Mouse (Mus musculus): Measurements from ENCODE around the gene Crim1. TPM values are rescaled to one million over a fixed set of nuclear protein-coding genes. Genes with fewer than 3 reads are reported as not detected.
A peak's percentile ranks its signal among the peaks of the same experiment; 100 is the strongest.
"Not testable (repeated sequence)": the region's sequence is repeated elsewhere in the genome, so short reads cannot be mapped to it uniquely, and the experiment has no call there.

The Crim1 gene
- polyA plus RNA-seq, 1 experiment from 2014 or later: 11.8 TPM

GRCm38 (mm10) chr17:78237954-78238353, 37.9 kb downstream of the Crim1 start:
- Histone ChIP-seq H3K4me2 (replicated peaks) (no peak overlapping the region), H3K4me1 (0 out of 2 replicates have a peak, but pooled peaks cover 1% of the 10 kb centered on the region), H3K4me3 (no peak overlapping the region), H3K27me3 (replicated peaks) (no peaks in the 10 kb centered on the region), H3K9ac (no peak overlapping the region), H3K36me3 (peaks cover 4% of the 10 kb centered on the region; the same call in 1 of the 2 replicates), H3K27ac (no peak overlapping the region), H3K9me3 (no peaks in the 10 kb centered on the region)
- ATAC-seq (ENCODE audit: low FRiP score, low read depth): peak; percentile 65; the same call in 1 of the 2 replicates
- 81% methylated on average over 13 of the region's 13 CpGs for WGBS

DNA sequence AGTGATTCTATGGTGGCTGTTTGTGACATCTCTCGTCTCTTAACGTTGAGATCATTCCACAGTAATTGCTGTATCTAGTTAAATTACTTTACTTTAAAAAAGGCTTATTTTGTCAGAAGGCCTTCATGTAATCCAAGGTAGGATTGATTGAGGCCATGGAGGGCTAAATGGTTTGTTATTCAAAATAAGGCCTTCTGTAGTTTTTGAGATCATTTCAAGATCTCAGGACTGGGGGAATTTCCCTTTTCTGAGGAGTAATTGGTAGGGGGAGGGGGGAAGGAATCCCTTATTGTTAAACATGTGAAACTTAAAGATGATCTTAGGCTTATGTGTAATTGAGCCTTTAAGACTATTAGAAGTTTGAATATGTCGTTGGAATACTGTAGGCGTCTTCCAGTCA, 40.1 kb downstream of the Crim1 start:
- no peaks in the 10 kb centered on the region for H3K27me3 ChIP-seq (replicated peaks)
- H3K4me2 ChIP-seq (replicated peaks): no peak overlapping the region
- WGBS: 92% methylated on average over 4 of the region's 4 CpGs
- H3K4me3 ChIP-seq: no peak overlapping the region
- no peak for ATAC-seq (ENCODE audit: low FRiP score, low read depth)
- H3K9ac ChIP-seq: no peak overlapping the region
- H3K9me3 ChIP-seq: no peaks in the 10 kb centered on the region
- H3K36me3 ChIP-seq: peaks cover 4% of the 10 kb centered on the region; the same call in 1 of the 2 replicates
- 0 out of 2 replicates have a peak, but pooled peaks cover 4% of the 10 kb centered on the region for H3K4me1 ChIP-seq
- no peak overlapping the region for H3K27ac ChIP-seq

GRCm38 (mm10) chr17:78241238-78241637, 41.2 kb downstream of the Crim1 start:
- Histone ChIP-seq H3K27me3 (replicated peaks) (no peaks in the 10 kb centered on the region), H3K9ac (no peak overlapping the region), H3K4me2 (replicated peaks) (no peak overlapping the region), H3K27ac (no peak overlapping the region), H3K4me1 (0 out of 2 replicates have a peak, but pooled peaks cover 4% of the 10 kb centered on the region), H3K9me3 (no peaks in the 10 kb centered on the region), H3K4me3 (no peak overlapping the region), H3K36me3 (peaks cover 4% of the 10 kb centered on the region; the same call in 1 of the 2 replicates)
- ATAC-seq (ENCODE audit: low FRiP score, low read depth): no peak
- WGBS: 65% methylated on average over 7 of the region's 7 CpGs

- Histone ChIP-seq H3K27ac (no peak overlapping the region), H3K36me3 (no peaks in the 10 kb centered on the region), H3K4me1 (peaks cover 8% of the 10 kb centered on the region), H3K9ac (no peak overlapping the region), H3K4me3 (no peak overlapping the region), H3K27me3 (replicated peaks) (no peaks in the 10 kb centered on the region), H3K4me2 (replicated peaks) (no peak overlapping the region), H3K9me3 (no peaks in the 10 kb centered on the region)
- ATAC-seq (ENCODE audit: low FRiP score, low read depth): no peak
- 78% methylated on average over 6 of the region's 6 CpGs for WGBS
These were observed 44.7 kb downstream of the Crim1 start for GRCm38 (mm10) chr17:78244752-78245151.

DNA sequence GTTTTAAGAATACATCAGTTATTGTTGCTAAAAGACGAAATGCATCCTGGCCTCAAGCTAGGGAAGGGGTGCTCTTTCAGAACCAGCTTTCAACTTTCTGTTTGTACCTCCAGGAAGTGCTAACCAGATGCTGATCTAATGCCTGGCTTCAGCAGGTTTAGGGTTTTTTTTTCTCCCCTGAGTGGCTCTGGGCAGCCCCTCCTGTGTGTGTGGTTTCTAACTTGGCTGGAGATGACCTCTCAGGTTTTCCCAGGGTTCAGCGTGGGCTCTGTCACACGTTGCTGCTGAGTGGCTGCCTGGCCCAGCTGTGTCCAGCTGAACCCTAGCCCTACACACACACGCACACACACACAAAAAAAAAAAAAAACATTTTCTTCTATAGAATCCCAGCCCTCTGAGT, 45.4 kb downstream of the Crim1 start:
- Histone ChIP-seq H3K27ac (no peak overlapping the region), H3K27me3 (replicated peaks) (no peaks in the 10 kb centered on the region), H3K4me2 (replicated peaks) (no peak overlapping the region), H3K36me3 (no peaks in the 10 kb centered on the region), H3K4me3 (no peak overlapping the region), H3K9ac (no peak overlapping the region), H3K9me3 (no peaks in the 10 kb centered on the region), H3K4me1 (peaks cover 8% of the 10 kb centered on the region)
- ATAC-seq (ENCODE audit: low FRiP score, low read depth): no peak
- 52% methylated on average over 4 of the region's 4 CpGs for WGBS

- Histone ChIP-seq H3K4me3 (no peak overlapping the region), H3K4me1 (peaks cover 8% of the 10 kb centered on the region), H3K27me3 (replicated peaks) (no peaks in the 10 kb centered on the region), H3K9ac (no peak overlapping the region), H3K4me2 (replicated peaks) (no peak overlapping the region), H3K36me3 (no peaks in the 10 kb centered on the region), H3K9me3 (no peaks in the 10 kb centered on the region), H3K27ac (no peak overlapping the region)
- ATAC-seq (ENCODE audit: low FRiP score, low read depth): no peak
- WGBS: 58% methylated on average over 11 of the region's 11 CpGs
These were observed 46.8 kb downstream of the Crim1 start for GRCm38 (mm10) chr17:78246634-78247383.

DNA sequence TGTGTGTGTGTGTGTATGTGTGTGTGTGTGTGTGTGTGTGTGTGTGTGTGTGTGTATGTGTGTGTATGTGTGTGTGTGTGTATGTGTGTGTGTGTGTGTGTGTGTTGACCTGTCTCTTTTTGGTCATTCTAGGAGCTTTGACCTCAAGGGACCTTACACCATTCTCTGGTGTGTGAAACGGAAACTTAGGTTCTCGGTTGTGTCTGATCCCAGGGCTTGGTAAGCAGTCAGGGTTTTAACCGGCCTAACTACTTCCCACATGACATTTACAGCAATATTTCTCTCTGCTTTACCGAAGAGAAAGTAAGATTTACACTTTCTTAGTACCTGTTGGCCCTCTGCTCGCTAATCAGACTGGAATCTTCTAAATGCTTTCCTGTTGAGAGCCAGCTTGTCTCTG, 48.1 kb downstream of the Crim1 start:
- H3K4me3 ChIP-seq: no peak overlapping the region
- no peak for ATAC-seq (ENCODE audit: low FRiP score, low read depth)
- H3K4me1 ChIP-seq: peaks cover 10% of the 10 kb centered on the region
- no peak overlapping the region for H3K4me2 ChIP-seq (replicated peaks)
- 80% methylated on average over 5 of the region's 5 CpGs for WGBS
- H3K9ac ChIP-seq: no peak overlapping the region
- H3K27ac ChIP-seq: no peak overlapping the region
- H3K36me3 ChIP-seq: no peaks in the 10 kb centered on the region
- no peaks in the 10 kb centered on the region for H3K27me3 ChIP-seq (replicated peaks)
- no peaks in the 10 kb centered on the region for H3K9me3 ChIP-seq

GRCm38 (mm10) chr17:78248943-78249342, 48.9 kb downstream of the Crim1 start:
- Histone ChIP-seq H3K4me1 (peaks cover 11% of the 10 kb centered on the region), H3K4me3 (no peak overlapping the region), H3K27ac (no peak overlapping the region), H3K27me3 (replicated peaks) (no peaks in the 10 kb centered on the region), H3K36me3 (no peaks in the 10 kb centered on the region), H3K4me2 (replicated peaks) (no peak overlapping the region), H3K9me3 (no peaks in the 10 kb centered on the region), H3K9ac (no peak overlapping the region)
- ATAC-seq (ENCODE audit: low FRiP score, low read depth): no peak
- 67% methylated on average over 3 of the region's 3 CpGs for WGBS

GRCm38 (mm10) chr17:78250149-78250938, 50.3 kb downstream of the Crim1 start:
- Histone ChIP-seq H3K9me3 (no peaks in the 10 kb centered on the region), H3K36me3 (no peaks in the 10 kb centered on the region), H3K9ac (no peak overlapping the region), H3K27ac (no peak overlapping the region), H3K27me3 (replicated peaks) (no peaks in the 10 kb centered on the region), H3K4me2 (replicated peaks) (no peak overlapping the region), H3K4me3 (no peak overlapping the region), H3K4me1 (peaks cover 12% of the 10 kb centered on the region)
- ATAC-seq (ENCODE audit: low FRiP score, low read depth): no peak
- WGBS: 81% methylated on average over 14 of the region's 14 CpGs

- not testable (repeated sequence) for H3K27ac ChIP-seq; H3K9me3 ChIP-seq; H3K4me1 ChIP-seq; H3K36me3 ChIP-seq; ATAC-seq (ENCODE audit: low FRiP score, low read depth); H3K9ac ChIP-seq; H3K4me2 ChIP-seq (replicated peaks); H3K4me3 ChIP-seq; H3K27me3 ChIP-seq (replicated peaks)
- WGBS: 89% methylated on average over 2 of the region's 2 CpGs
These were observed 53.5 kb downstream of the Crim1 start for GRCm38 (mm10) chr17:78253587-78253986.

GRCm38 (mm10) chr17:78254256-78254655, 54.2 kb downstream of the Crim1 start:
- Histone ChIP-seq H3K4me1 (peaks cover 8% of the 10 kb centered on the region; the same call in 1 of the 2 replicates), H3K9me3 (no peaks in the 10 kb centered on the region), H3K9ac (no peak overlapping the region), H3K27ac (no peak overlapping the region), H3K27me3 (replicated peaks) (no peaks in the 10 kb centered on the region), H3K4me3 (no peak overlapping the region), H3K4me2 (replicated peaks) (no peak overlapping the region), H3K36me3 (no peaks in the 10 kb centered on the region)
- 67% methylated on average over 8 of the region's 8 CpGs for WGBS
- ATAC-seq (ENCODE audit: low FRiP score, low read depth): no peak

GRCm38 (mm10) chr17:78255711-78256110, 55.7 kb downstream of the Crim1 start:
- no peak overlapping the region for H3K27ac ChIP-seq
- no peak overlapping the region for H3K4me3 ChIP-seq
- H3K9ac ChIP-seq: no peak overlapping the region
- peaks cover 8% of the 10 kb centered on the region; the same call in 1 of the 2 replicates for H3K4me1 ChIP-seq
- H3K27me3 ChIP-seq (replicated peaks): no peaks in the 10 kb centered on the region
- H3K36me3 ChIP-seq: no peaks in the 10 kb centered on the region
- WGBS: 94% methylated on average over 9 of the region's 9 CpGs
- H3K9me3 ChIP-seq: no peaks in the 10 kb centered on the region
- ATAC-seq (ENCODE audit: low FRiP score, low read depth): no peak
- H3K4me2 ChIP-seq (replicated peaks): no peak overlapping the region
